Mouse (Mus musculus): ENCODE data around the gene Zfp941. TPM values are rescaled to one million over a fixed set of nuclear protein-coding genes. Genes with fewer than 3 reads are reported as not detected.

Gene Zfp941
- total and polyA plus RNA-seq, 2 experiments from 2014 or later = 0.11 to 0.45 TPM

GRCm38 (mm10) chr7:140846676-140847075 is 24.7 kb upstream of the Zfp941 start:
- Histone ChIP-seq H3K4me1 (ENCODE audit: control insufficient read depth, insufficient read depth) (no peaks in the 10 kb centered on the region), H3K36me3 (replicated peaks; ENCODE audit: control insufficient read depth, insufficient read depth, low read length) (peaks cover 4% of the 10 kb centered on the region; the same call in 1 of the 2 replicates), H3K9me3 (replicated peaks; ENCODE audit: control insufficient read depth, low read length) (no peaks in the 10 kb centered on the region), H3K27ac (ENCODE audit: low read depth) (no peak overlapping the region), H3K4me3 (ENCODE audit: low read depth, low read length) (no peak overlapping the region), H3K4me2 (ENCODE audit: low read depth, low read length) (no peak overlapping the region), H3K9ac (replicated peaks; ENCODE audit: low read depth, low read length) (no peak overlapping the region), H3K27me3 (ENCODE audit: control insufficient read depth, insufficient read depth, low read length) (peaks cover 10% of the 10 kb centered on the region; the same call in 1 of the 2 replicates)
- 80% methylated on average over 10 of the region's 10 CpGs for WGBS
- no peak for TF ChIP-seq EP300 (IDR thresholded peaks at IDR 0.05; ENCODE audit: low read depth)
- TF ChIP-seq CTCF (IDR thresholded peaks at IDR 0.05; ENCODE audit: low read depth) = no peak
- DNase-seq (ENCODE audit: low spot score) = no peak
- no peak for ATAC-seq (ENCODE audit: insufficient read depth, low read depth)

GRCm38 (mm10) chr7:140845683-140846082 is 23.7 kb upstream of the Zfp941 start:
- Histone ChIP-seq H3K27me3 (ENCODE audit: control insufficient read depth, insufficient read depth, low read length) (peaks cover 20% of the 10 kb centered on the region; the same call in 1 of the 2 replicates), H3K36me3 (replicated peaks; ENCODE audit: control insufficient read depth, insufficient read depth, low read length) (no peaks in the 10 kb centered on the region), H3K4me2 (ENCODE audit: low read depth, low read length) (no peak overlapping the region), H3K27ac (ENCODE audit: low read depth) (no peak overlapping the region), H3K4me3 (ENCODE audit: low read depth, low read length) (no peak overlapping the region), H3K9me3 (replicated peaks; ENCODE audit: control insufficient read depth, low read length) (no peaks in the 10 kb centered on the region), H3K9ac (replicated peaks; ENCODE audit: low read depth, low read length) (no peak overlapping the region), H3K4me1 (ENCODE audit: control insufficient read depth, insufficient read depth) (no peaks in the 10 kb centered on the region)
- DNase-seq (ENCODE audit: low spot score) = no peak
- WGBS = 65% methylated on average over 4 of the region's 4 CpGs
- TF ChIP-seq CTCF (IDR thresholded peaks at IDR 0.05; ENCODE audit: low read depth) (no peak), EP300 (IDR thresholded peaks at IDR 0.05; ENCODE audit: low read depth) (no peak)
- ATAC-seq (ENCODE audit: insufficient read depth, low read depth) = no peak

DNA sequence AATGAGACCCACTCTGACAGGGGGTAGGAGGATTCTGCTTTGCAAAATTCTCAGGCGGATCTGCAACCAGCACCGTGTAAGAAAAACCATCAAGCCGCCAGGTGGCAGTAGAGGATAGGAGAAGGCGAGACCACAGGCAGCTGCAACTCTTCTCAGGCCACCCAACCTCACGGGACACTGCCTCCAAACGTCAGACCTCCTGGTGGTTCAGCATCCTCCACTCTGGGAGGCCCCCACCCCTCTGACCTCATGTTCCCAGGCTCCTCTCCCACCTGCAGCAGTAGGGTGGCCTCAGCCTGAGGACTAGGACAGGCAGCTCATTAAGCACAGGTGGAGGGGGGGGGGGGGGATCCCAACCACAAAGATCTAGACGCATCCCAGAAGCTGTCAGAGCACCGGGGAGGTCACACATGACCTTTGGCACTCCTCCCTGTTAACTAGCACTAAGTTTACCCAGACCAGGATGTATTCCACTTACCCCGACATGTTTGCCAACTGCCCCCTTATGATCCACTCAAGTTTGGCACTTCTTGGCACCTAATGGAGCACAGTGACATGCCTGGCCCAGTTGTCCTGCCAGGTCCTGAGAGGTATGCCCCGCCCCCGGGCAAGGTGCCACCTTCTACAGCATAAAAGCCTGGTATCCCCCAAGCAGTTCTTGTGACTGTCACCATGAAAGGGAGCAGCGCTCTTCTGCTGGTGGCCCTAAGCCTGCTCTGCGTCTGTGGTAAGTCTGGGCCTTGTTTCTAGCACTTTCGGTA is 23.1 kb upstream of the Zfp941 start, which contains the start of gene Scgb1c1:
Scgb1c1 (plus strand) TSS at position 643 of the 761 bp plus-strand sequence.
- no peaks in the 10 kb centered on the region for H3K4me1 ChIP-seq (ENCODE audit: control insufficient read depth, insufficient read depth)
- H3K27ac ChIP-seq (ENCODE audit: low read depth) = no peak within 1 kb of the TSS
- ATAC-seq (ENCODE audit: insufficient read depth, low read depth) = peak; percentile 86
- TF ChIP-seq EP300 (IDR thresholded peaks at IDR 0.05; ENCODE audit: low read depth) = no peak; the same call in 1 of the 2 replicates
- TF ChIP-seq CTCF (IDR thresholded peaks at IDR 0.05; ENCODE audit: low read depth) = peak; percentile 87
- no peaks in the 10 kb centered on the region for H3K36me3 ChIP-seq (replicated peaks; ENCODE audit: control insufficient read depth, insufficient read depth, low read length)
- peaks cover 26% of the 10 kb centered on the region; the same call in 1 of the 2 replicates for H3K27me3 ChIP-seq (ENCODE audit: control insufficient read depth, insufficient read depth, low read length)
- peak; percentile 81 for DNase-seq (ENCODE audit: low spot score)
- no peak within 1 kb of the TSS for H3K4me2 ChIP-seq (ENCODE audit: low read depth, low read length)
- 17% methylated on average over 14 of the region's 14 CpGs for WGBS
- H3K4me3 ChIP-seq (ENCODE audit: low read depth, low read length) = no peak within 1 kb of the TSS
- no peak within 1 kb of the TSS for H3K9ac ChIP-seq (replicated peaks; ENCODE audit: low read depth, low read length)
- no peaks in the 10 kb centered on the region for H3K9me3 ChIP-seq (replicated peaks; ENCODE audit: control insufficient read depth, low read length)

DNA sequence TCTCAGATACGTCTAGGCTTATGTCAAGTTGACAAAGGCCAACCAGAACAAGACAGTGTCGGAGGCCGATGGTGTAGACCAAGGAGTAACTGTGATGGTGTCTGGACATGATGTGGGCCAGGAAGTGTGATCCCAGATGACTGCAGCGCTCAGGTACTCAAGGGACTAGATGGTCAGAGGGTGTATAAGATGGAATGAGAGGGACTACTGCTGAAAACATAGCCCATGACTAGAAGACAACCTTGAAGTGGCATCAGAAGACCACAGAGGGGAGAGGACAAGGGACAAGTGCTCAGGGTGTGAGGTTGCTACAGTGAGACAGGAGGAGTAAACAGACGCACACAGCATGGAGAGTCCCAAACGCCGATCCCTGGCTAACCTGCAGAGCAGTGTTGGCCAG is 21.8 kb upstream of the Zfp941 start:
- H3K27me3 ChIP-seq (ENCODE audit: control insufficient read depth, insufficient read depth, low read length) = peaks cover 34% of the 10 kb centered on the region; the same call in 1 of the 2 replicates
- H3K4me1 ChIP-seq (ENCODE audit: control insufficient read depth, insufficient read depth) = no peaks in the 10 kb centered on the region
- ATAC-seq (ENCODE audit: insufficient read depth, low read depth) = no peak
- no peak overlapping the region for H3K9ac ChIP-seq (replicated peaks; ENCODE audit: low read depth, low read length)
- DNase-seq (ENCODE audit: low spot score) = no peak
- no peak overlapping the region for H3K4me2 ChIP-seq (ENCODE audit: low read depth, low read length)
- no peak for TF ChIP-seq CTCF (IDR thresholded peaks at IDR 0.05; ENCODE audit: low read depth)
- TF ChIP-seq EP300 (IDR thresholded peaks at IDR 0.05; ENCODE audit: low read depth) = no peak
- no peaks in the 10 kb centered on the region for H3K9me3 ChIP-seq (replicated peaks; ENCODE audit: control insufficient read depth, low read length)
- H3K36me3 ChIP-seq (replicated peaks; ENCODE audit: control insufficient read depth, insufficient read depth, low read length) = no peaks in the 10 kb centered on the region
- H3K4me3 ChIP-seq (ENCODE audit: low read depth, low read length) = no peak overlapping the region
- H3K27ac ChIP-seq (ENCODE audit: low read depth) = no peak overlapping the region
- 60% methylated on average over 7 of the region's 7 CpGs for WGBS

GRCm38 (mm10) chr7:140840750-140841735 is 19.1 kb upstream of the Zfp941 start:
- Histone ChIP-seq H3K9me3 (replicated peaks; ENCODE audit: control insufficient read depth, low read length) (no peaks in the 10 kb centered on the region), H3K9ac (replicated peaks; ENCODE audit: low read depth, low read length) (no peak overlapping the region), H3K4me1 (ENCODE audit: control insufficient read depth, insufficient read depth) (no peaks in the 10 kb centered on the region), H3K27ac (ENCODE audit: low read depth) (no peak overlapping the region), H3K36me3 (replicated peaks; ENCODE audit: control insufficient read depth, insufficient read depth, low read length) (no peaks in the 10 kb centered on the region), H3K27me3 (ENCODE audit: control insufficient read depth, insufficient read depth, low read length) (peaks cover 34% of the 10 kb centered on the region; the same call in 1 of the 2 replicates), H3K4me2 (ENCODE audit: low read depth, low read length) (no peak overlapping the region), H3K4me3 (ENCODE audit: low read depth, low read length) (no peak overlapping the region)
- 29% methylated on average over 19 of the region's 19 CpGs for WGBS
- no peak for TF ChIP-seq CTCF (IDR thresholded peaks at IDR 0.05; ENCODE audit: low read depth)
- no peak for TF ChIP-seq EP300 (IDR thresholded peaks at IDR 0.05; ENCODE audit: low read depth)
- DNase-seq (ENCODE audit: low spot score) (no peak), ATAC-seq (ENCODE audit: insufficient read depth, low read depth) (no peak)

Measured in heart, postnatal 0 days (tissue).